Mouse (Mus musculus): ENCODE results near the gene Pde4d. TPM values are rescaled to one million over a fixed set of nuclear protein-coding genes. Genes with fewer than 3 reads are reported as not detected.
A peak's percentile ranks its signal among the peaks of the same experiment; 100 is the strongest.

Pde4d gene
- polyA plus RNA-seq, 2 experiments = 11.7 to 17.3 TPM

DNA sequence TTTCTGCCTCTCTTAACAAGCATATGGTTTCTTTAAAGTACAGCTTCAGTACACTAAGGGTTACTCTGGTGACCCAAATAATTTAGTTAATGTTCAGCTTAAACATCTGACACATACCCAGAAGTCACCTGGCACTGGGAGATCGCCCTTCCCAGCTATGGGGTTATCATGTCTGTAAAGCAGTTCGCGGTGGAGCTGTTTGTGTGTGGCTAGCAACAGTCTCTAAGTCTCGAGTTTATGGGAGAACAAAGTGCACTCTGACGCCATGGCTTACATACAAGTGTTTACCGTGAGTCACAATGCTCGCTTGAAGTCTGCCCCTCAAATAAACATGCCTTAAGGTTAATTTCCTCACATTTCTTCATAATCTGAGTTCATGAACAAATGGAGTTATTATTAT, 1053.0 kb downstream of the Pde4d start:
- H3K9me3 ChIP-seq (ENCODE audit: control insufficient read depth, low read length) = no peaks in the 10 kb centered on the region
- H3K4me2 ChIP-seq (replicated peaks; ENCODE audit: low read depth, low read length, severe bottlenecking) = no peak overlapping the region
- no peak overlapping the region for H3K4me3 ChIP-seq (replicated peaks; ENCODE audit: low read length)
- WGBS = 59% methylated on average over 7 of the region's 7 CpGs
- peaks cover 10% of the 10 kb centered on the region for H3K4me1 ChIP-seq (ENCODE audit: control insufficient read depth, insufficient read depth, low read length)
- H3K36me3 ChIP-seq (ENCODE audit: control insufficient read depth, insufficient read depth, low read length) = no peaks in the 10 kb centered on the region
- H3K27ac ChIP-seq (replicated peaks; ENCODE audit: low read depth, low read length) = no peak overlapping the region
- ATAC-seq (ENCODE audit: low FRiP score, low read depth) (no peak), DNase-seq (ENCODE audit: low spot score) (no peak)
- no peak overlapping the region for H3K9ac ChIP-seq (ENCODE audit: low read depth, low read length, severe bottlenecking)
- no peaks in the 10 kb centered on the region for H3K27me3 ChIP-seq (ENCODE audit: control insufficient read depth, insufficient read depth, low read length)
- no peak for TF ChIP-seq POLR2A (IDR thresholded peaks at IDR 0.05; ENCODE audit: borderline replicate concordance, extremely low read depth, insufficient read depth, insufficient read length)

DNA sequence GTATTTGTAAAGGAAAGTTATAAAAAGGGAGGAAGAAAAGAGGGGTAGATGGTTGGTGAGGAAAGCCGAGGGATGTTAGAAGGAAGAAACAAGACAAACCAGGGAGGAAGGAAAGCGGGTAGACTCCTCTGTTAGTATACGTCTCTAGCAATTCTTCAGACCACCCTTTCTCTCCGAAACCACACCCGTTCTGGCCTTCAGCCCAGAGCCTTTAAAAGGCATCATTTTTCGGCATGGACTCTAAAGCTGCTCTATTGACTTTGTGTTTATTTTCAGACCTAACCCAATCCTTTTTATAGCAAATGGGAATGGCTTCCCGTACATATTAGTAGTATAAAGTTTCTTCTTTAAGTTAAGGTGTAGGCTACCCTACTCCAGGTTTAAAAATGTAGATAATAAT, 1057.0 kb downstream of the Pde4d start:
- H3K27ac ChIP-seq (replicated peaks; ENCODE audit: low read depth, low read length) = no peak overlapping the region
- peaks cover 10% of the 10 kb centered on the region for H3K4me1 ChIP-seq (ENCODE audit: control insufficient read depth, insufficient read depth, low read length)
- H3K27me3 ChIP-seq (ENCODE audit: control insufficient read depth, insufficient read depth, low read length) = no peaks in the 10 kb centered on the region
- TF ChIP-seq POLR2A (IDR thresholded peaks at IDR 0.05; ENCODE audit: borderline replicate concordance, extremely low read depth, insufficient read depth, insufficient read length) = no peak
- no peak overlapping the region for H3K9ac ChIP-seq (ENCODE audit: low read depth, low read length, severe bottlenecking)
- no peak overlapping the region for H3K4me3 ChIP-seq (replicated peaks; ENCODE audit: low read length)
- 46% methylated on average over 7 of the region's 7 CpGs for WGBS
- H3K36me3 ChIP-seq (ENCODE audit: control insufficient read depth, insufficient read depth, low read length) = no peaks in the 10 kb centered on the region
- H3K9me3 ChIP-seq (ENCODE audit: control insufficient read depth, low read length) = no peaks in the 10 kb centered on the region
- no peak overlapping the region for H3K4me2 ChIP-seq (replicated peaks; ENCODE audit: low read depth, low read length, severe bottlenecking)
- ATAC-seq (ENCODE audit: low FRiP score, low read depth) = no peak
- peak; percentile 40 for DNase-seq (ENCODE audit: low spot score)

DNA sequence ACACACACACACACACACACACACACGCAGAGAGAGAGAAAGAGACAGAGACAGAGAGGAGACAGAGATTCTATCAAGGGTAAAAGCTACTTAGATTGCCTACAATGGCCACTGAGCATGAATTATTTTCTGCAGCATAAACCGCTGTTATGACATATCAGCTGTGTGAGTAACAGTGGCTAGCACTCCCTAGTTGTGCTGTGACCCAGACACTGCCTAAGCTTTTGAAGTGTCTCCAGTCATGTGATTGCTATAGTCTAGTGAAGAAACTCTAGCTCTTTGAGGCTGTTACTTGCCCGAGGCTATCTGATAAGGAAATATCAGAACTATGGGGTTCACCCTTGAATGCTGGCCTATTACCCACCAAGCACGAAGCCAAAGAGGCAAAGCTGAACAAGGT, 1058.7 kb downstream of the Pde4d start:
- Histone ChIP-seq H3K4me3 (replicated peaks; ENCODE audit: low read length) (no peak overlapping the region), H3K4me2 (replicated peaks; ENCODE audit: low read depth, low read length, severe bottlenecking) (no peak overlapping the region), H3K9me3 (ENCODE audit: control insufficient read depth, low read length) (no peaks in the 10 kb centered on the region), H3K9ac (ENCODE audit: low read depth, low read length, severe bottlenecking) (no peak overlapping the region), H3K36me3 (ENCODE audit: control insufficient read depth, insufficient read depth, low read length) (no peaks in the 10 kb centered on the region), H3K27me3 (ENCODE audit: control insufficient read depth, insufficient read depth, low read length) (no peaks in the 10 kb centered on the region), H3K4me1 (ENCODE audit: control insufficient read depth, insufficient read depth, low read length) (peaks cover 10% of the 10 kb centered on the region), H3K27ac (replicated peaks; ENCODE audit: low read depth, low read length) (no peak overlapping the region)
- DNase-seq (ENCODE audit: low spot score) = no peak
- TF ChIP-seq POLR2A (IDR thresholded peaks at IDR 0.05; ENCODE audit: borderline replicate concordance, extremely low read depth, insufficient read depth, insufficient read length) = no peak
- 88% methylated on average over 4 of the region's 4 CpGs for WGBS
- ATAC-seq (ENCODE audit: low FRiP score, low read depth) = no peak

DNA sequence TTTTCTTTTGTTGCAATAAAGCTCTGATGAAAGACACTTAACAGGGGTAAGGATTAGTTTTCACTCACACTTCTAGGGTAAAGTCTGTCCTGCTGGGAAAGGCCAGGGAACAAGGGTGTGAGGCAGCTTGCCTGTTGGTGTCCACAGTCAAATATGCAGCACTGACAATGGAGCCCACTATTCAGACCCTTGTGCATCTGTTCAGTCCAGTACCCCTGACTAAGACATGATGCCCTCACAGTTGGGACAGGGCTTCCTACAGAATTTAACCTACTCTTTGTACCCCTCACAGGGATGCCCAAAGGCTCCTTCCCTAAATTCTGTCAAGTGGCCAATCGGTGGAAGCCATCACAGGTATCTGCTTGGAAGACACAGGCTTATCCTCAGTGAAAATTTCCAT, 1068.4 kb downstream of the Pde4d start:
- no peak overlapping the region for H3K27ac ChIP-seq (replicated peaks; ENCODE audit: low read depth, low read length)
- no peaks in the 10 kb centered on the region for H3K27me3 ChIP-seq (ENCODE audit: control insufficient read depth, insufficient read depth, low read length)
- DNase-seq (ENCODE audit: low spot score) (no peak), ATAC-seq (ENCODE audit: low FRiP score, low read depth) (no peak)
- H3K9me3 ChIP-seq (ENCODE audit: control insufficient read depth, low read length) = no peaks in the 10 kb centered on the region
- no peaks in the 10 kb centered on the region for H3K36me3 ChIP-seq (ENCODE audit: control insufficient read depth, insufficient read depth, low read length)
- H3K4me1 ChIP-seq (ENCODE audit: control insufficient read depth, insufficient read depth, low read length) = no peaks in the 10 kb centered on the region
- no peak for TF ChIP-seq POLR2A (IDR thresholded peaks at IDR 0.05; ENCODE audit: borderline replicate concordance, extremely low read depth, insufficient read depth, insufficient read length)
- WGBS = 90% methylated on average over 1 of the region's 1 CpGs
- no peak overlapping the region for H3K4me2 ChIP-seq (replicated peaks; ENCODE audit: low read depth, low read length, severe bottlenecking)
- H3K9ac ChIP-seq (ENCODE audit: low read depth, low read length, severe bottlenecking) = no peak overlapping the region
- no peak overlapping the region for H3K4me3 ChIP-seq (replicated peaks; ENCODE audit: low read length)

DNA sequence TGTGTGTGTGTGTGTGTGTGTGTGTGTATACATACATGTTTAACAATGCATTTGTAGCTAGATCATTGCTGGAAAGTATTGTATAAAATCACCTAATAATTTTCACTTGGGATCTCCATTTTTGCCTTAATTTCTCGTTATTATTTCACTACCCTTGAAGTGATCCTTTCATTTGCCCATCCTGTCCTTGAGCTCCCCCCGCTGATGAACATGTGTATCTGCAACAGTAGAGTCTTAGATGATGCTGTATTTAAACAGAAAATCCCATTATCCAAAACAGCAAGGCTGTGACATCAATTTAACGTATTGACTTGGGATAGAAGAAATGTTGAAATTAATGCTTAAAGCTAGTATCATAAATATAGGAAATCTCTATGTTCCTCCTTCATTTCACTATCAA, 1069.7 kb downstream of the Pde4d start:
- Histone ChIP-seq H3K9ac (ENCODE audit: low read depth, low read length, severe bottlenecking) (no peak overlapping the region), H3K9me3 (ENCODE audit: control insufficient read depth, low read length) (no peaks in the 10 kb centered on the region), H3K4me1 (ENCODE audit: control insufficient read depth, insufficient read depth, low read length) (no peaks in the 10 kb centered on the region), H3K27me3 (ENCODE audit: control insufficient read depth, insufficient read depth, low read length) (no peaks in the 10 kb centered on the region), H3K4me2 (replicated peaks; ENCODE audit: low read depth, low read length, severe bottlenecking) (no peak overlapping the region), H3K4me3 (replicated peaks; ENCODE audit: low read length) (no peak overlapping the region), H3K36me3 (ENCODE audit: control insufficient read depth, insufficient read depth, low read length) (no peaks in the 10 kb centered on the region), H3K27ac (replicated peaks; ENCODE audit: low read depth, low read length) (no peak overlapping the region)
- no peak for TF ChIP-seq POLR2A (IDR thresholded peaks at IDR 0.05; ENCODE audit: borderline replicate concordance, extremely low read depth, insufficient read depth, insufficient read length)
- WGBS = 41% methylated on average over 3 of the region's 3 CpGs
- ATAC-seq (ENCODE audit: low FRiP score, low read depth) = no peak
- DNase-seq (ENCODE audit: low spot score) = no peak

All from limb, embryonic 14.5 days (tissue).